Mouse (Mus musculus): ENCODE results near the gene Snx27.

Snx27 gene

DNA sequence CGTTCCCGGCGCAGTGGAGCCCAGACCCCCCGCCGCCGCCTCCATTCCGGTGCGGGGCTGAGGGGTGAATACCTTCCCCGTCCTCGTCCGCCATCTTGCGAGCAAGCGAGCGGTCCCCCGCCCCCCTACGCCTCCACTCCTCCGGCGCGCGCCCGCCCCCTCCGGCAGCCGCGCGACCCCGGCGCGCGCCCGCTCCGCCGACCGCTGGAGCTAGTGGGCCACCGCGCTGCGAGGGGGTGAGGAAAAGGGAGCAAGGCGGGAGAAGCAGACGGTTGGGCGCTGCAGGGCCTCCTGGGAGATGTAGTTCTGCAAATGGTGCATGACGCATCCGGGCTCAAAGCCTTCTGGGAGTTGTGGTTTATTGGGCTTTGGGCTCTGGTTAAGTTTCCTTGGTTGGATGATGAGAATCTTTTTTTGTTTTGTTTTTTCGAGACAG lies at the start of gene Snx27:
Snx27 (minus strand) TSS at position 261 of the 436 bp plus-strand sequence.
- peak; percentile 88 for DNase-seq (ENCODE audit: low spot score)

DNA sequence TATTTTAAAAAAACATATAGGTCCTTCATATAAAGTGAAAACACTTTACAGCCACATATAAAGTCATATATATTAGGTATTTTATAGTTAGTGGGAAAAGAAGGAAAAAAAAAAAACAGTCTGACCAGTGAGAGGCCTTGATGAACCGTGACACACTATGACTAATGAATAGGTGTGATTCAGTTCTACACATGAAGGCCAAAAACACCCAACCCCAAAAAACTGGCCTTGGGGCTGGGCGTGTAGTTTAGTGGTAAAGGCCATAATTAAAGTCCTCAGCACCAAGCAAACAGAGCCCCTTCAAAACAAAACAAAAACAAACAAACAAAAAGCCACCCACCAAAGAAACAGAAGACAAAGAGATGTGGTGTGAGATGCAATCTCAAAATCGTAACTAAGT lies 47.4 kb upstream of the Snx27 start:
- DNase-seq (ENCODE audit: low spot score): no peak

DNA sequence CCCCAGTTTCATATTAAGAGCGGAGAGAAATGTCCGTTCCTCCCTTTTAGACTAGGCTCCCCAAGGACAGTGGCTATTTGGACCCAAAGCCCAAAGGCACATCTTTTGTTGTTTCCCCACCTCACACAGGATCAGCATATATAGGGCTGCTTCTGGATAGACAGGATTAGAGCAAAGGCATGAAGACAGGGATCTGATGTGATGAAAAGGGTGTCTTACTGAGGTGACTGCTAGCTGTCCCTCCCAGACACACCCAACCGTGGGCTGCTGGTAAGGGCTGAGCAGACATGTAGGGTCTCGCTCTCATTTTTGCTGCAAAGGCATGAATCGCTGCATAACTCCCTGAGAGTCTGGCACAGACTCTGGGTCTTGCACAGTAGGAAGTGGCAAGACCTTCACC lies 46.2 kb upstream of the Snx27 start:
- DNase-seq (ENCODE audit: low spot score): no peak

DNA sequence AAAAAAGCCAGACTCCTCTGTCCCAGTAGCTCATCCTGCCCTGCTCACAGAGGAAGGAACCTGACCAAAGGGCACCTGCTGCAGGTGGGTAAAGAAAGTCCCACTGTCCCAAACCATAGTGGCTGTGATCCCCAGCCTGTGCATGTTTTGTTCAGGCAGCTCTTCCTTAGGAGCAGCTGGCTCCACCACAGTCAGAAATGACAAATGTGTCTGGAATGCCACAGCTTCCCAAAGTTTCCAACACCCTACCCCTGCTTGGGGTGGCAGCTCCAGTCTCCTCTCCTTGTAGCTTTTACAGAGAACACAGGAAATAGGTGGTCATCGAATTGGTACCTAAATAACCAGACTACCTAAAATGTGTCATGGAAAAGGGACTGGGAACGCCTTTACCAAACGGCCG lies 41.8 kb upstream of the Snx27 start:
- DNase-seq (ENCODE audit: low spot score): no peak

DNA sequence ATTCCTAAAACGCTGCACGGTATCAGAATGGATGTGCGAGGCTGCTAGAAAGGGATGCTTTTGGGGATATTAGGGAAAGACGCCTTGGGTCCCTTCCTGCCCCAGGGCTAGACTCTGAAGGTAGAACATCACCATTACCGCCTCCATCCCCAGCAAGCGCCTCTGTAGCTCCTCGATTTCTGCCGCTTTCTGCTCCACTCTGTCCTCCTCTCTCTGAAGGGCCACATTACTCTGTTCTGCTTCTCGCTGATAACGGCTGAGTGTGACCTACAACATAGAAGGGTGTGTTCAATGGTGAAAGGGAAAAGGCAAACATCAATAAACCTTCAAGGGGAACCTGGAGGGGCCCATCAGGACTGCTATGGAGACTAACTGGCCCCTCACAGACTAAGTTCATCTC lies 40.0 kb upstream of the Snx27 start:
- DNase-seq (ENCODE audit: low spot score): no peak

DNA sequence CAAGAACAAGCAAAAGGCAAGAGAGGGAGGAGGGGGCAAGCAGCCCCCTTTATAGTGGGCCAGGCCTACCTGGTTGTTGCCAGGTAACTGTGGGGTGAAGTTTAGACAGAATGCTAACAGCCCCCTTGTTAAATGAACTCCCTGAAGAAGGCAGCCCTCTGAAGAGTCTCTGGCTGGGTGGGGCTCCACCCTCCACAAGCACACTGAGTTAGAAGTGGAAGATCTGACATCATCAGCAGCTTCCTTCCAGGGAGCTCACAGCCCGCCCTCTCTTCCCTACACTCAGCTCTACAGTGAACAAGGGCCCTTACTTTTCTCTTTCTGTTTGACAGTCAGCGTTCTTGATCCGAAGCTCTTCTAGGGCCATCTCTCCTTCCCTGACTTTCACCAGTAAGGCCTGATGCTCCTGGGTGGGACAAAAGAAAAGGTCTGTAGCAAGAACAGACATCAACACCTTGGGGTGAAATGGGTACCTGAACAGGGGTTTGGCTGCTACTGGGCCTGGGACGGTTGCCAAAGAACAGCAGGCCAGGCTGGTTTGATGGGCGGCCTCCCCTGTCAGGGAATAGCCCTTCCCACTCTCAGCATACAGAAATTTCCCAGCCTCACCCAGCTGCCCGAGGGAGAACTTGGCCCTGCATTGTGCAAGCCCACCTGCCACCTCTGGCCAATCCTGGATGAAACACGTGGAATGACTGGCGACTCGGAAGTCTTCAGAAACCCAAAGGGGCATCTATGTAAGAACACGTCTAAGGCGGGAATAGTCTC lies 39.4 kb upstream of the Snx27 start:
- DNase-seq (ENCODE audit: low spot score): peak; percentile 15

DNA sequence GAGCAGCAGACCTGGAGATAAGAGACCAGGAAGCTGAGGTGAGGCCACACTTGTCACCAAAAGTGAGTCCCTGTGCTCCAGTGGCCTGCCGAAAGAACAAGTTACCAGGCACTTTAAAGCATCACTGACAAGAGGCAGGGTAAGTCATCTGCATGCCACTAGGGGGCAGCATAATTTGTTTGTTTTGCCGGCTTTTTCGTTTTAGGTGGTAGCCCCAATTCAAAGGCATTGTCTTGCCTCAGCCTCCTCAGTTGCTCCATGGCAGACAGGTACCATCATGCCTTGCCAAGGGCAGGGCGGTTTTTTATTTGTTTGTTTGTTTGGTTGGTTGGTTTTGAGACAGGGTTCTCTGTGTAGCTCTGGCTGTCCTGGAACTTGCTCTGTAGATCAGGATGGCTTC lies 34.2 kb upstream of the Snx27 start:
- peak; percentile 59 for DNase-seq (ENCODE audit: low spot score)

DNA sequence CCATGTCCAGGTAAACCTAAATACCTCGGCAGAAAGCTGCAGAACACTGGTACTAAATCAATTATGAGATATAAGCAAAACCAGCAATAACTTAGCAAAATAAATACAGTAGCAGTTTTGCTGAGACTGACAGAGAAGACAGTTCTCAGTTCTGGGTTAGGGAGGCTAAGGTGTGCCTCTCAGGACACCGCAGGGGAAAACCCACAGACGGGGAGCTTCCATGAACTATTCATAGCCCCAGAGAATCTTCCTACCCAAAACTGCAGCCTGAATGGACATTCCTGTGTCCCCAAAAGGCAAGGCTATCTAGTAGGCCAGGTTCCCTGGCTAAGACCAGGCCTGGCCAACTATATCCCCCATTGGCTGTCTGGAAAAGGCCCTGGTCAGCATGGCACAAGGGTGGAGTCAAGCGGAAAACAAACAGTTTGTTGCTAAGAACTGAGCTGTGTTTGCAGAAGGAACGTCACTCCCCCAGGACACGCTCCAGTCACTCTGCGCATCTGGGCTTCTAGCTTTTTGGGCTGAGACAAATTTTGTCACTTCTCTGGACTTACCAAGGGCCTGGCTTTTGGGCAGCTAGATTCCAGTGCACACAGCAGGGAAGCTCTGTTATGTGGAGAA lies 30.9 kb upstream of the Snx27 start:
- DNase-seq (ENCODE audit: low spot score): no peak

DNA sequence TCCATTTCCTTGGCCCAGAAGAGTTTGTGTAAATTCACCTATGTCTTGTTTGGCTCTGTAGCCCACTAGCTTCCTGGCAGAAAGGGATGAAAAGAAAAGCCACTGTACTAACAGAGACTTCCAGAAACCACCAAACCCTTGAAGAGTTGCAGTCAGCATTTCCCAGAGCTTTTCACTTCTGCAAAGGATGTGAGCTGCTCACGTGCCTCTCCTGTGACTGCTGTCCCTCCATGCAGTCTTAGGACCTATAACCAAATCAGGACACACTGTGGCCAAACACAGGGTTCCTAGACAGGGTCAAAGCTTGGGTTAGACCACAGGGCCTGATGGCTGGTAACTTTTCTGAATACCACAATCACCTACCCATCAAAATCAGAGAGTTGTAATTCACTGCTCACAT lies 29.8 kb upstream of the Snx27 start:
- no peak for DNase-seq (ENCODE audit: low spot score)

DNA sequence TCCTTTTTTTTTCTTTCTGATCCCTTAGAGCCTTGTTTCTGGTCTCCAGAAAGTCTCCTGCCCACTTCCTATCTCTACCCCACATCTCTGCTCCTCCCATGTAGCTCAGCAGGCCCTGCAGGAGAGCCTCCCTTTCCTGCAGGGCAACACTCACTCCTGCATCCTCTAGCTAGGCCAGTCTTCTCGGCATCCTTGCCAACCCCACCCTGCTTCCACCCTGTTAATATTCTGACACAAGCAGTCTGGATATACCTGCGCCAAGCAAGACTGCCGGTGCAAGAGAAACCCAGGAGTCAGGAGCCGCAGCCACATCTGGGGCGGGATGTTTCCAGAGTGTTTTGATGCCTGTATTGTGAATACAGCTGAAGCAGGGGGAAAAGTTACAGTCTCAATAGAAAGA lies 29.3 kb upstream of the Snx27 start:
- no peak for DNase-seq (ENCODE audit: low spot score)

DNA sequence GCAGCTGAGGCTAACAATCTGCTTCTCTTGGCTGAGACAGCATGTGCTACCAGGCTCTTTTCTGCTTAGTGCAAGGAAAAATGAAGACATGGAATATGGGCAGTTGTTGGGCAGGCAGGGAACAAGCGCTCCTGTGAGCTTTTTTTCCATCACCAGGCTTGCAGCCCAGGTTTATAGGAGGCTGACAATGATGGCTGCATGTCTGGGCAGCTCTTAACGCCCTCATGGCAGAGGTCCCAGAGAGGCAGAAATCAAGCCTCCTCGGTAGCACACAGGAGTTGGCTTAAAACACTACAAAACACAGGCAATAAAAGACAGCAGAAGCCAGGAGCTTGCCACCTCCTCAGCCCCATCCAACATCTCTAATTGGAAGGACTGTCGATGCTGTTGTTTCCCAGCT lies 28.8 kb upstream of the Snx27 start:
- DNase-seq (ENCODE audit: low spot score): no peak

DNA sequence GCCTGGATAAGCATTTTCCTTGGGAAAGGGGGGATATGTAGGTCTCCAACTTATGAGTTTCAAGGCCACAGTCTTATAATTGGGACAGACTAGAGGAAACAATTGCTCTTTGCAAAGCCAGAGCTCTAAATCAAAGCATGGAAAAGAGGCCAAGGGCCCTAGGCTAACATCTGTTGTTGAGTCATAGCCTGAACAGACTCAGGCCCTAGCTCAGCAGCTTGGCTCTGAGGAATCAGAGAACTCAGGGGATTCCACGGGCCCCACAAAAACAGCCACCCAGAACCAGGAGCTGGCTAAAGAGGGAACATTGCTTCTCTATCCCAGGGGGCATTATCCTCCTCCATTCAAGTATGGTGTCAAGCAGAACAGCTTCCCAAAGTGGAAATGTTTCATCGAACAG lies 28.1 kb upstream of the Snx27 start:
- no peak for DNase-seq (ENCODE audit: low spot score)

DNA sequence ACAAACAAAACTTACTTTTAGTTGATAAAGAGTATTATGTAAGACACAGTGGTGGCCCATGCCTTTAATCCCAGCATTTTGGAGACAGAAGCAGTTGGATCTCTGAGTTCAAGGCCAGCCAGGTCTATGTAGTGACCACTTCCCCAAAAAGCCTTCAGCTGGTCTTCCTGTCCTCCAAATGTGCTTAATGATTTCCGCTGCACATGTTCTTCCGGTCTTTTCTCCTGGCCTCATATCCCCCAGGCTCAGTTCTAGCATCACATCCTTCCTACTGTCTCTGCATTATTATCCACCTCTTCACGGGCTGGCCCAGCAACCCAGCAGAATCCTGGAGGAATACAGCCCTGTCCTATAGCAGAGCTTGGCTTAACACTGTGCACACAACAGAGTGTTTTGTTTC lies 27.1 kb upstream of the Snx27 start:
- no peak for DNase-seq (ENCODE audit: low spot score)

DNA sequence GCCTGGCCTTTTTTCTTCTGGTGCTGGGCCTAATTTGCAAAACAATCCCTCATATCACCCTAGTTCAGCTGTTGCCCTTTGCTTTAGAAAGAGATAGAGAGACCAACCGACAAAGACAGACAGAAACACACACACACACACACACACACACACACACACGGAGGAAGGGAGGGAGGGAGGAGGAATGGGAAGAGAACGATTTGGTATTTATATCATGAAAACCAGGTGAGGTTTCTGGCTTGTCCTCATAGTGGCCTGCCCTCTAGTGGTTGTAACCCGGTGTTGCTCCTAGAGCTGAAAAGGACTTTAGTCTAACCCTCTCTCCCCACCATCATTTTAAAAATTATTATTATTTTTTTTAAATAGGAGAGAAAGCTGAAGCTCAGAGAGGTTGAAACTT lies 19.4 kb upstream of the Snx27 start:
- peak; percentile 33 for DNase-seq (ENCODE audit: low spot score)

DNA sequence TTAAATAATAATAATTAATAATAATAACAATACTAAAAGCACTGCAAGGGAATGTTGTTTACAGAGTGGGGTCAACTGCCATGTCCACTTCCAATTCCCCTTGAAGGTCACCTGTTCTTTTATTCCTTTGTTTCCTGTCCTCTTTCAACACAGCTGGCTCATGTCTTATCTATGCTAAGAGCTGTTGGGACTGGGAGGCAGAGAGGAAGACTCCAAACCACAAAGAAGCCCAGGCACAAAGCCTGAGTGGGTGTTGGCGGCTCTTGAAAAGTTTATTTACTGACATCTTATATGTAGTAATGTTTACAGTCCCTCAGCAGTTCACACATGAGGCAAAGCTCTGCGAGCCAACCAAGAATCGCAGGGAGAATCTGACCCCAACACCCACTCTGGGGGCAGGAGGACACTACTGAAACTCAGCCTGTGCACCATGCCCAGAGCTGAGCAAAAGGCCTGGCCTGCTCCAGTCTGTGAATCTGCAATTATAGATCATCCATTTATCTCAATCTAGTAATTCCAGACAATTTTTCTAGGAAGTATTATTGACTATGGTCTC lies 14.8 kb upstream of the Snx27 start:
- DNase-seq (ENCODE audit: low spot score): no peak

DNA sequence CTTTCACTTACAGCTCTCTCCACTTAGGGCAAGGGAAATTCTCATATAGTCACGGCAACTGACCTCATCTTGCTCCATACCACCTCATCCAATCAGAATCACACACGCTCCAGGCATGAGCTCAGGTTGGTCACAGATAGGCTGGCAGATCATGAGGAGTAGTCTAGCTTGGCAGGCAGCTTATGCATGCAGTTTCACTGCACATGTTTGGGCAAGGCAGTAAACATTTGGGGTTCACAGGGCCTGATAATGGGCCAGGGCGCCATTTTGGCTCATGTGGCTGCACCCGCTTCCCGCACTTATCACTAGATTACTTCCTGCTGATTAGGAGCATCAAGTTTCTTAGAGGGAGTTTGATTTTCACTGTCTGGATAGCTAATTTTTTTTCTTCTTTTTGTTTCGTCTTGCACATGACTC lies 13.4 kb upstream of the Snx27 start:
- no peak for DNase-seq (ENCODE audit: low spot score)

DNA sequence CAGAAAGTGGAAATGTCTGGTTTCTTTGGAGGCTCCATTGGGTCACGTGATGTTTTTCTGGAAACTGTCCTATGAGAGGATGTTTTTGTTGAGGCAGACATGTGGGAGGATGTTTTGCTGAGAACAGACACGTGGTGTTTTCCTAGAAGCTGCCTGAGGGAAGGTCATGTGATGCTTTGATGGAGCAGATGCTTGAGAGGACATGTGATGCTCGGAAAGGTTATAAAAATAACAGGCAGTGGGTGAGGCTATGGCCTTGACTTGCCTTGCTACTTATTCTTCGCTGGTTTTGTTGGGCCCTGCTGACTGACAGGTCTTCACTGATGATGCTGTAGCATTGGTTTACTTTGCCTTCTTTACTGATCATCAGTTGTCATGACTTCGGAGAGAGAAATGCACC lies 8.6 kb upstream of the Snx27 start:
- DNase-seq (ENCODE audit: low spot score): peak; percentile 30

DNA sequence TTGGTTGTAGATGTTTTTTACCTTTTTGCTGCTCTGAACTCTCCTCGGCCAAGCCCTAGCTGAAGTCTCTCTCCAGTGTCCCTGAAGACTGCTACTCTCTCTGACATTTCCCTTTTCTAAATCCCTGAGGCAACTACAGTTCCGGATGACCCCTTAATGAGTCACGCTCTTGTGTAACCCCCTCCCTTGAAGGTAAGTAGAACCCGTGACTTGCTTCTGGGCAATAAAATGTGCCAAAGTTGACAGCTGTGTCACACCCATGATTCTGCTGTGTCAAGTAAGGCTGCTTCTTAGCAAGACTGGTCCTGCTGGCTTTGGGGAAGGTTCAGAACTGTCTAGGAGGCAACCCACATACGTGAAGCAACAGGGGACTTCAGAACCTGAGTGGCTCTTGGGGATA lies 5.4 kb upstream of the Snx27 start:
- no peak for DNase-seq (ENCODE audit: low spot score)

DNA sequence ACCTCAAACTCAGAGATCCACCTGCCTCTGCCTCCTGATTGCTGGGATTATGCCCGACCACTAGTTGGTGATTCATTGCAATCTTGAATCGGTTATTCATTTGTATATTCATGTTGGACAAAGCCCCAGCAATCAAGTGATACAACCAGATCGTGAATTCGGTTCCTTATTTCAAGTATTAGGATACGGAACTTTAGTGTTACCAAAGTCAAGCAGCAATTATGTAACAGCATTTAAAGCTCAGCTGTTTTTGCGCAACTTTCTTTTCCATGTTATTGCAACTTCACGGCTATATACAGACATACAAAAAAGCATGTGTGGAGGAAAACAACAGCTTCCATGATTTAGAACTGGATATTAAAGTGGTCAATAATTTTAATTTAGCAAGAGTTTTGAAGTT lies 428 bp upstream of the Snx27 start:
- no peak for DNase-seq (ENCODE audit: low spot score)

DNA sequence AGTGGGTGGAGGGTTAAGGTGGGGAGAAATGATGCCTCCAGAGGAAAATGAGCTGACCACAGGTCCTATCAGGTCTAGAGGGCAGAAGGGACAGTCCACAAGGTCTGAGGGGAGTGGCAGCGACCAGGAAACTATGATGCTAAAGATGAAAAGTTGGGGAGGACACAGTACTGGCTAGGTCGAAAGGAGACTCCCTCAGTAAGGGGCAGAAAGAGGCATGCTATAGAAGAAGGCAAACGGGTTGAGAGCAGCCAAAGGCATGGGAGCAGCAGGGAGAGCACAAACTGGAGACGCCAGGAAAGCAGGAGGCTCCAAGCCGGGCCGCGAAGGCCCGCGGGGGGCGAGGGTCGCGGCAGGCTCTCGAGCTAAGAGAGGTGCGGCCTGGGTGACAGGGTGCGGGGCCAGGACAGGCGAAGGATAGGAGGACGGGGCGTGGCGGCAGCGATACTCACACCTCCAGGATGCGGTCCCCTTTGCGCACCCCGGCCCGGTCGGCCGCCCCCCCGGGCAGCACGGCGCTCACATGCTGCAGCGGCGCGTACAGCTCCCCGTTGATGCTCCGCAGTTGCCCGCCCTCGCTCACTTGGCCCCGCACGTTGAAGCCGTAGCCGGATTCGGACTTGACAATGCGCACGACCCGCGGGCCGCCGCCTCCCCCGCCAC lies 592 bp downstream of the Snx27 start:
- peak; percentile 77 for DNase-seq (ENCODE audit: low spot score)

DNA sequence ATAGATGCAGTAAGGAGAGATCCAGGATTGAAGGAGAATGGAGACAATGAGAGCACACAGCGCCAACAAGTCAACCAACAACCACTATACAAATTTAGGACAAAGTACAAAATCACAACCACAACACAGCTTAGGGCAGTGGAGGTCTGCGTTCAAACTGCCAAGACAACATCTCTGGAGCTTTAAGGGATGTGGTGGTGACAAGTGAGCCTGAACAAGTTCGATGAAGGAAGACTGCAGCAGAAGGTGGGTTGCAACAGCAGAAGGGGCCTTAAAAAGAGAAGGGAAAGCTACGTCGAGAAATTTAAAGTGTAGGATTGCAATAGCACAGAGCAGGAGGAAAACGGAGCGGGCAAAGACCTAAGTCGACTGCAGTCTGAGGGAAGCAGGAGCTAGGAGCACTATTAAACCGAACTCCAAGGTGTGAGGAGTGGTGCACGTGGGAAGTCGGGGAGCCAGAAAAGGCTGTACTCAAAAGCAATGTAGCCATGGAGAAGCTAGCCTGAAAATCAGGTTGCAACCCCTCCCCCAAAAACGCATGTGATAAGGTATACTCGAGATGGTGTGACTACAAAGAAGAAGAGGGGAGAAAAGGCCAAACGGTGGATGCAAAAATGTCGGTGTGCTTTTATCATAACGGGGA lies 1.3 kb downstream of the Snx27 start:
- DNase-seq (ENCODE audit: low spot score): no peak

DNA sequence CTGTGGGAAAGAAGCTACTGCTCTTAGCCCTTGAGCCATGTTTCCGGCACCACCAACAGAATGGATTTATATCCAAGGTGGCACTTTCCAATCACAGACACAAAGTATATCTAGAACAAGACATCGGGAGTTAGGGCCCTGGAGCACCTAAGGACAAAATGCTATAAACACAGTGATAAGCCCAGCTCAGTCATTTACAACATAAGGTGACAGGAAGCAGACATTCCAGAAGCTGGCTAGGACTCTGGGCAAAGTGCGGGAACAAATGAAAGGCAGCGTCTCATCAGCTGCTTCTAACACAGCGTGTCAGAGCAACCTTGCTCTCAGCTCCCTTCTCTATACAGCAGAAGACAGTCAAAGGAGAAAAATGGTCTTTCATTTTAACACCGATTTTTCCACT lies 8.0 kb downstream of the Snx27 start:
- DNase-seq (ENCODE audit: low spot score): no peak

DNA sequence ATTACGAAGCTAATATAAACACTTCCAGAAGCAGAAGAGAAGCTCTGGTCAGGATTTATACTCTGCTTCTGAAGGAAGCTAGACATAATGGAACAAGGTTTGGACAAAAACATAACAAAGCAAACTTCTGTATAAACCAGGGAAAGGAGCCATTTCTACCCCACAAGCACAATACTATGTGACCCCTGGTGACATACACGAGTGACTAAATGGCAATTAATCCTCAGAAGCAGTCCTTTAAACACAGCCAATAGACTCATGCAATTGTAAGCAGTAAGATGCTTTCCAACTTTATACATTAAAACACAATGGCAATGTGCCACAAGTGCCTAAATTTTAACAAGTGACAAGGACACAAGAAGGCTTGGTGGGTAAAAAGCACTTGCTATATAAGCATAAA lies 15.3 kb downstream of the Snx27 start:
- no peak for DNase-seq (ENCODE audit: low spot score)
